9 mouse cellular contexts compared by ENCODE assay signal in genomic region chr1:135781220-135781619, GRCm38 (mm10). TPM values are rescaled to one million over a fixed set of nuclear protein-coding genes. Genes with fewer than 3 reads are reported as not detected.
DNase-seq lines count a peak whose midpoint lies in the region; ATAC-seq lines count a peak whose summit lies in the region.
"Had no signal": no experiment of that assay in that cellular context is flagged by ENCODE, and none has a peak within 500 bp of the region (broad histone marks: within the 10 kb centered on the region; RNA-seq: fewer than 3 reads in every experiment).

No protein-coding gene starts in this region.

- no peaks in the 10 kb centered on the region for H3K36me3 ChIP-seq in forebrain, embryonic 16.5 days (ENCODE audit: control insufficient read depth, insufficient read depth)
- no peaks in the 10 kb centered on the region for H3K36me3 ChIP-seq in hindbrain, embryonic 11.5 days (ENCODE audit: control insufficient read depth, insufficient read depth, low read length)

- no peak overlapping the region for H3K4me3 ChIP-seq in forebrain, embryonic 16.5 days (replicated peaks; ENCODE audit: low read length)
- H3K4me3 ChIP-seq in hindbrain, embryonic 11.5 days (ENCODE audit: low read depth, low read length): no peak overlapping the region

- no peaks in the 10 kb centered on the region for H3K9me3 ChIP-seq in forebrain, embryonic 16.5 days (ENCODE audit: control insufficient read depth, low read length)
- no peaks in the 10 kb centered on the region for H3K9me3 ChIP-seq in hindbrain, embryonic 11.5 days (ENCODE audit: control insufficient read depth, low read length)

- peak; percentile 11 for DNase-seq in MEL-GATA-1-ER (ENCODE audit: extremely low read depth, low read depth)
- DNase-seq in cerebellum, adult 18-20 months: peak; percentile 43 to 57
- DNase-seq in hindbrain, embryonic 11.5 days (ENCODE audit: low spot score): peak; percentile 90
- DNase-seq in layer of hippocampus, adult 9-11 months: peak; percentile 85
- DNase-seq in lung, postnatal 10 days: peak; percentile 87
- DNase-seq in right cerebral cortex, adult 18-20 months: peak; percentile 66
- peak; percentile 65 to 72 for DNase-seq in urinary bladder, postnatal 36 days (ENCODE audit: low spot score in 2 of 2)

- ATAC-seq in forebrain, embryonic 16.5 days: peak; percentile 76; the same call in 1 of the 2 replicates
- ATAC-seq in hindbrain, embryonic 11.5 days (ENCODE audit: low FRiP score): peak; percentile 77

- H3K27me3 ChIP-seq in forebrain, embryonic 16.5 days (replicated peaks; ENCODE audit: control insufficient read depth, insufficient read depth, low read length): no peaks in the 10 kb centered on the region
- peaks cover 2% of the 10 kb centered on the region; the same call in 1 of the 2 replicates for H3K27me3 ChIP-seq in hindbrain, embryonic 11.5 days (ENCODE audit: control insufficient read depth, insufficient read depth, low read length)

- no peak overlapping the region for H3K9ac ChIP-seq in forebrain, embryonic 16.5 days (replicated peaks; ENCODE audit: low read depth, low read length)
- no peak overlapping the region for H3K9ac ChIP-seq in hindbrain, embryonic 11.5 days (ENCODE audit: low read depth, low read length)

- 12% methylated on average over 13 of the region's 13 CpGs for WGBS in forebrain, embryonic 16.5 days
- WGBS in hindbrain, embryonic 11.5 days: 10% methylated on average over 13 of the region's 13 CpGs

- H3K4me2 ChIP-seq in forebrain, embryonic 16.5 days (ENCODE audit: low read length): no peak overlapping the region
- H3K4me2 ChIP-seq in hindbrain, embryonic 11.5 days (replicated peaks; ENCODE audit: low read depth, low read length): no peak overlapping the region

- no peak overlapping the region for H3K27ac ChIP-seq in forebrain, embryonic 16.5 days (ENCODE audit: low read length)
- H3K27ac ChIP-seq in hindbrain, embryonic 11.5 days (ENCODE audit: low read depth, low read length): no peak overlapping the region
- H3K27ac ChIP-seq: macrophage had no signal

- H3K4me1 ChIP-seq in forebrain, embryonic 16.5 days (replicated peaks; ENCODE audit: control insufficient read depth, insufficient read depth, low read length): no peaks in the 10 kb centered on the region; the same call in 1 of the 2 replicates
- no peaks in the 10 kb centered on the region; the same call in 1 of the 2 replicates for H3K4me1 ChIP-seq in hindbrain, embryonic 11.5 days (replicated peaks; ENCODE audit: control insufficient read depth, insufficient read depth, low read length)

RNA-seq across cellular contexts. Expression of gene Tnni1, which starts 2.0 kb away (rescaled TPM):
- 0.88 TPM in 1 of 2 replicates, not detected in the other for polyA plus RNA-seq in forebrain, embryonic 16.5 days (2015; fragmentation: Nextera tagmentation; extraction: Ambion mirVana)
- 6.0 and 11.3 TPM in 2 replicates for polyA plus RNA-seq in hindbrain, embryonic 11.5 days (2014; fragmentation: Nextera tagmentation; extraction: Ambion mirVana)
- polyA plus RNA-seq: macrophage had no signal

RNA-seq across cellular contexts. Expression of gene Phlda3, which starts 15.3 kb away (rescaled TPM):
- 17.3 and 19.9 TPM in 2 replicates for polyA plus RNA-seq in forebrain, embryonic 16.5 days (2015; fragmentation: Nextera tagmentation; extraction: Ambion mirVana)
- 18.2 and 18.6 TPM in 2 replicates for polyA plus RNA-seq in hindbrain, embryonic 11.5 days (2014; fragmentation: Nextera tagmentation; extraction: Ambion mirVana)

RNA-seq across cellular contexts. Expression of gene Lad1, which starts 37.2 kb away (rescaled TPM):
- 0.31 and 0.44 TPM in 2 replicates for polyA plus RNA-seq in forebrain, embryonic 16.5 days (2015; fragmentation: Nextera tagmentation; extraction: Ambion mirVana)
- polyA plus RNA-seq in hindbrain, embryonic 11.5 days (2014; fragmentation: Nextera tagmentation; extraction: Ambion mirVana): 0.96 and 1.3 TPM in 2 replicates

RNA-seq across cellular contexts. Expression of gene Tnnt2, which starts 54.9 kb away (rescaled TPM):
- 0.60 and 0.63 TPM in 2 replicates for polyA plus RNA-seq in forebrain, embryonic 16.5 days (2015; fragmentation: Nextera tagmentation; extraction: Ambion mirVana)
- 2.0 and 3.3 TPM in 2 replicates for polyA plus RNA-seq in hindbrain, embryonic 11.5 days (2014; fragmentation: Nextera tagmentation; extraction: Ambion mirVana)
- polyA plus RNA-seq: macrophage had no signal

Comparison
In these comparisons a context has a peak if more than half of its experiments do, and no peak if none do; other contexts are left out.
1. DNase-seq: peak in every context shown above with its lines; median percentile 90 in hindbrain, embryonic 11.5 days; 87 in lung, postnatal 10 days; 85 in layer of hippocampus, adult 9-11 months; 68 in urinary bladder, postnatal 36 days; 66 in right cerebral cortex, adult 18-20 months; 50 in cerebellum, adult 18-20 months; 11 in MEL-GATA-1-ER.